Mouse (Mus musculus): ENCODE measurements around the gene Hoxd11.

Hoxd11 gene

GRCm38 (mm10) chr2:74711721-74712621 is 32.6 kb downstream of the Hoxd11 start, which contains the start of the genes Hoxd3 and Hoxd4:
Hoxd3 (plus strand) TSS chr2:74711927.
Hoxd4 (plus strand) TSS chr2:74711929.
- DNase-seq, result peak; percentile 77

DNA sequence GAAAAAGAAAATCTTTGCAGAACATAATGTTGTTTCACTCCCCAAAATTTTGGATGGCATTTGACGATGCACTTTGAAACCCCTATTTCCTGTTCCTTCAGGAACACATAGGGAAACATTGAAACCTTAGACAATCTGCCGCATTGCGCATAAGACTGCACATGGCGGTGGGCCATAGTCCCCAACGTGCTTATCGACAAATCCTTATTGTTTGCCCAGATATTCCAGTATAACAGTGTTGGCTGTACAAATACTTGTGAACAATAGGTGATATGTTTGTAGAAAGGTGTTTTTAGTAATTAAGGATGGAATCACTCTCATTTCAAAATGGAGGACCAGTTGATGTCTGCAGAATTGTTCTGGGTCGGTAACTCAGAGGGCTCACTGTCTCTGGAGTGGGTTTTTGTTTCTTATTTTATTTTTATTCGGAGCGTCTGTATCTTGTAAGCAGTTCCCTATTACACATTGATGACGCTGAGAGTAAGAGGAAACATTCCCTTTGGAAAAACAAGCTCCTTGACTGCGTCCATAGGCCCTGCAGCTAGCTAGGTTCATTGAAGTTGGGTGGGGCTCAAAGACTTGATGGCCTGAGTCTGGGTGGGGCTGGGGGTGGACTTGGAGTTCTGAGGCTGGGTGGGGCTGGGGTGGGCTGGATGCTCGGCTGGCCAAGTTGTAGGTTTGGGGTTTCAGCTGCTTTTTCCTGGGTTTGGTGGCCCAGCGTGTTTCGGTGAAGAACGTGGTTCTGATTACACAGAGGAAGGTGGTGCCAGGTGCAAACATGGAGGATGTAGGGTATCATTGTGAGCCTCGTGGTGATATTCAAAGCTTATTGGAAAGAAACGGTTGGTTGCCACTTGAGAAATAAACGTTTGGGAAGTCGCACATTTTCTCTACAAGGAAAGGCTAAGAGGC is 34.1 kb downstream of the Hoxd11 start:
- DNase-seq, result no peak

GRCm38 (mm10) chr2:74714156-74714789 is 34.9 kb downstream of the Hoxd11 start:
- no peak for DNase-seq

- DNase-seq, result no peak
Observed at GRCm38 (mm10) chr2:74714881-74715280, 35.5 kb downstream of the Hoxd11 start.

- DNase-seq, result peak; percentile 93
Observed at GRCm38 (mm10) chr2:74715504-74716241, 36.3 kb downstream of the Hoxd11 start.

- DNase-seq, result no peak
Observed at GRCm38 (mm10) chr2:74720384-74720783, 41.0 kb downstream of the Hoxd11 start.

DNA sequence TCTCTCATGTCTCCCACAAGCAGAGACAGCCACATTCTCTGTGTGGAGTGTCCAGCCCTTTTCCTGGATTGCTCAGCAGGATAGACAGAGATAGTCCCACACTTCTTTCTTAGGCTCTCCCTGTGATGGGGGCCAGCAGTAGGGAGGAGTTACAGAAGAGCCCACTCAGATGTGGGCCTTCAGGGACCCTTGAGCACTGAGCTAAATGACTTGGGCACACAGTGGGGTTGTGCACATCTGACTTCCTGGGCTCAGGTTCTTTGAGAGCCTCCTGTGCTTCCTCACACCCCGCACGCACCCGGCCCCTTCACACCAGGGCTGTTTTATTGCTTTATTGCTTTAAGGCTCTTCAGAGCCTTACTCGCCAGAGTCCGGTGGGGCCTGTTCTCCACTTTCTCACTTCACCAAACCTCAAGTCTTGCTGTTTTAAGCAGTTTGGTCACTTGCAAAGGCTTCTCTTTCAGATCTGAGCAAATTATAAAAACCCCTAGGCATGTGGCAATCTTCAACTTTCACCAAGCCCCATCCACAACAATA is 41.7 kb downstream of the Hoxd11 start:
- no peak for DNase-seq

DNA sequence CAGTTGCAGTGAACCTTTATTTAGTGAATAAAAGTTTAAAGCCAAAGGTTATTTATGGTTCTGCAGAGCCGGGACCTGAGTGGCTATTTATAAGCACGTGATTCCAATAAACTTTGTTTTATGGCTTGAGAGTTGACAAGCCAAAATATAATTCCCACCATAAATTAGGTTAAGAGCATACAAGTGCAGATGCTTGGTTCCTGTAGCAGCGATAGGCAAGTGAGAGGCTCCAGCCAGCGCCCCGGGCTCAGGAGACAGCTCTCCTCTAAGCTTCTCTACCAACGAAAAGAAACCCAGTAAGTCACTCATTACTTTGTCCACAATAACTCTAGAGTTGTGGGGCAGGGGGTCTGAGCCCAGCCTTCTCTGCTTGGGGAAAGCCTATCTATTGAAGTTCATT is 42.5 kb downstream of the Hoxd11 start:
- DNase-seq, result no peak

DNA sequence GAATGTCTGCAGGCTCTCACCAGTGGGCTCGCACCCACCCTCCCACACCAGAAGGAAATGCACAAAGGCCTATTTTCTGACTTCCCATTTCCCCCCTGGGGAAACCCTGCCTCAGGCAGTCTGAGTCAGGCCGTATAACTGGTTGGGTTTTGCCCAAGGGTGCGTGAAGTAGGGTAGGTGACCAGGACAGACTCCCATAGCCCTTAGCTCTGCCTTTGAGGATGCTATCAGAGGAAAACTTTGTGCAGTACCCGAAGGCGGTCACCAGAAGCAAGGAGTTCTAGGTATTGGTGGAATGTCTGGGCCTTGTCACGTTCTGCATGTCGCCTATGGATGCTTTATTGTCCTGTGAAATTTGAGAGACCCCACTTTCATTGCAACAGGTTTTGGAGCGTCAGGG is 43.6 kb downstream of the Hoxd11 start:
- no peak for DNase-seq

- DNase-seq, result peak; percentile 83
Observed at GRCm38 (mm10) chr2:74724244-74725015, 45.1 kb downstream of the Hoxd11 start.

DNA sequence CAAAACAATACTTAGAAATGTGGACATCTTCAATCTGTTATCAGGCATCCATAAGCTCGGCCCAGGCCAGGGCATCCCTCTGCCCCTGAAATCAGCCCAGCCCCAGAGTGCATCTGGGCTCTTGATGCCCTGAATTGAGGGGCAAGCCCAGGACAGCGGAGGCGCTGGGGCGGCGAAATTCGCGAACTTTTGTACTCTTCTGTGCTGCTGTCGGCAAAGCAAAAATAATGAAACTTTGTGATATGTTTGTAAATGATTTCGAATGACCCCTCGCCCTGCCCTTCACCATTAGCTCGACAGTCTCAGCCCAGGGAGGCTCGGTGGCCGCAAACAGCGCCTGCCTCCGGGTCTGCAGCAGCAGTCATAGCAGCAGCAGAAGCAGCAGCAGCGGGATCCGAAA is 45.8 kb downstream of the Hoxd11 start:
- DNase-seq, result no peak

DNA sequence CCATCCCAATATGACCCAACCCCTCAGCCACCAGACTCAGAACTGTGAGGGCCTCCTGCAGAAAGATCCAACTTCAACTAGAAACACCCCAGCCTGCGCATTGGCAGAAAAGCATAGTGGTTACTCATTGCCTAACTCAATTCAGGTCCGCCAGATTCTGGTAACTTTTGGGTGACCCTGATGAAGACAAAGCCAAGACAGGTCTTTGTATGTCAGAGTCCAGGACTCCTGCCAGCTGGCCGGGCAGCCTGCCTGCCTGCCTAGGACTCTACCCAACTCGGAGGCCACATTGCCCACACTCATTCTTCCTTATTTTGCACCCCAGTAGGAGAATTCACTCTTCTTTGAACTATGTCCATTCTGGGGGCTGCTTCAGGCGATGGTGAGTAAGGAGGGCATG is 47.2 kb downstream of the Hoxd11 start, which contains the start of gene Gm28230:
Gm28230 (plus strand) TSS at position 178 of the 400 bp plus-strand sequence.
- peak; percentile 91 for DNase-seq

- no peak for DNase-seq
Observed at GRCm38 (mm10) chr2:74726973-74727639, 47.7 kb downstream of the Hoxd11 start.

GRCm38 (mm10) chr2:74727640-74728302 is 48.4 kb downstream of the Hoxd11 start:
- DNase-seq, result no peak

DNA sequence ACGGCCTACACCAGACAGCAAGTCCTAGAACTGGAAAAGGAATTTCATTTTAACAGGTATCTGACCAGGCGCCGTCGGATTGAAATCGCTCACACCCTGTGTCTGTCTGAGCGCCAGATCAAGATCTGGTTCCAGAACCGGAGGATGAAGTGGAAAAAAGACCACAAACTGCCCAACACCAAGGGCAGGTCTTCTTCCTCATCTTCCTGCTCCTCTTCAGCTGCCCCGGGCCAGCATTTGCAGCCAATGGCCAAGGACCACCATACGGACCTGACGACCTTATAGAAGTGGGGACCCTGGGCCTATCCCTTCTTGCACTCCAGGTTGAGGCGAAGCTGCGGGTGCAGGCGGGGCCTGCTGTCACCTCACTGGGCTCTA is 48.9 kb downstream of the Hoxd11 start:
- no peak for DNase-seq

DNA sequence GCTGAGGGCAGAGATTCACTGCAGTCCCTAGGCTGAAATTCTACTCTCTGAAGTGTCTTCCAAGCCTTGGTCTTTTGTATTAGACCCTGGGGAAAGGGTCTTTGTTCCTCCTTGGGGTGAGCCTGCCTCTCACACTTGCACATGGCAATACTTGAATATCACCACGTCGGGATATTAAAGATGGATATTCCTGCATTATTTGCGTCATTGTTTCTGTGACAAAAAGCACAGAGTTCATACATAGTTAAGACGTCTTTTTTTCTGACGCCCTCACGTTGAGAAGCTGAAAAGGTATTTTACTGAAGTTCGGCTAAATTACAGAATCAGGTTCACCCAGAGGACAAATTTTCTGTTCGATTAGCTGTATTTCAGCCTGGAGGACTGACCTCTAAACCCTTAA is 51.0 kb downstream of the Hoxd11 start:
- no peak for DNase-seq

GRCm38 (mm10) chr2:74731055-74731454 is 51.7 kb downstream of the Hoxd11 start:
- DNase-seq, result no peak

DNA sequence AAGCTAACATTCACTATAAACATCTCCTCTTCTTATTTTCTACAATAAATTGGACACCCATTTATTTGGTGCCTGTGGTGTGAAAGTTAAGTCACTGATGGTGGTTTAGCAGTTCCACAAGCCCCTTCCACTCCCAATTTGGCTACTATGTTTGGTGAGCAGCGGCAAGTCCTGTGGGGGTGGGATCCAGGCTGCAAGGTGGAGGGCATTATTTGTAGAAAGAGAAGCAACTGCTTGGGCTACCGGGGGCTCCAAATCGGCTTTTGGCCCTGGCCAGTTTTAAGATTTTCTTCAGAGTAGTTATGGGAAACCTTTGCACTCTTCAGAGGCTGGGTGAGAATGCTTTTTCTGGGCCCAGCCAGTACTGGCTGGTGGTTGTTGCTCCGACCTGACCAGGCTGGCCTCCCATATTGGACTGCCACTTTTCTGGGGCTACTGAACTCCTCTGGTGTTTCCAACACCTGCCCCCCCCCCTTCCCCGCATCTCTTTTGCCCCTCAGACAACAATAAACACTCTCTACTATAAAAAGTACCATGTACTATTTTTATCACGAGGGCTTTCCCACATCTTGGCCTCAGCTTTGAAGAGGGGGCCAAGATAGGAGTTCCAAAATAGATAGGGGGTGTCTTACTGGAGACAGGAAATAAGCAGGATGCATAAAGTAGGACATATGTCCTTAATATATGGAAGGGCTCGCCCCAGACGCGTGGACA is 52.6 kb downstream of the Hoxd11 start:
- no peak for DNase-seq

All from kidney, adult 9 months (tissue).